Mouse (Mus musculus) duodenum, adult 2 months (tissue): ENCODE data around the gene St8sia2. TPM values are rescaled to one million over a fixed set of nuclear protein-coding genes. Genes with fewer than 3 reads are reported as not detected.

Source experiments
- polyA plus RNA-seq: library from polyadenylated mRNA; depleted of rRNA; stranded (reverse); fragments of >200 nt; gene quantifications from 2 replicates; pipeline ENCODE4 v1.2.3, GENCODE M21; 2012; ENCODE audit warnings: low replicate concordance; rRNA removed

St8sia2 gene
- 0.04 and 1.1 TPM in 2 replicates for polyA plus RNA-seq

GRCm38 (mm10) chr7:74013601-74014175 is at the start of gene St8sia2:
St8sia2 (minus strand) TSS chr7:74013690.

